Mouse (Mus musculus) cerebellum, adult 9-10 months (tissue): ENCODE measurements at regions not wholly inside any gene's neighbourhood (a gene's known extent, or its start where the extent isn't known, plus 50 kb on each side); places are given as distances from the start of the nearest gene placed in this dataset.

Experiments
- DNase-seq: peaks from one replicate; pipeline ENCODE4 v3.0.0; 2022

DNA sequence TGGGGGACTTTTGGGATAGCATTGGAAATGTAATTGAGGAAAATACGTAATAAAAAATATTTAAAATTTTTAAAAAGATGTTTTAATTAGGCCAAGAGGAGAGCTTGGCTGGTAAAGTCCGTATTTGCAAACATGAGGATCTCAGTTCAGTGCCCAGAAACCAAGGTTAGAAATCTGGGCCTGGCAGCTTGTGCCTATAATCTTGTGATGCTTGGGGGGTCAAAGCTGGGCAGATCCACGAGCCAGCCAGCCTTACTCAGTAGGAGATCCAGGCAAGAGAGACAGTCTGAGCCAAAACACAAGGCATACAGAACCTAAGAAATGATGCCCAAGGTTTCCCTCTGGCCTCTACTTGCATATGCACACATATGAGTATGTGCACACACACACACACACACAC lies 54.1 kb upstream of the Cxadr start:
- no peak for DNase-seq

GRCm38 (mm10) chr16:78242678-78243077 lies 58.6 kb upstream of the Cxadr start:
- no peak for DNase-seq

DNA sequence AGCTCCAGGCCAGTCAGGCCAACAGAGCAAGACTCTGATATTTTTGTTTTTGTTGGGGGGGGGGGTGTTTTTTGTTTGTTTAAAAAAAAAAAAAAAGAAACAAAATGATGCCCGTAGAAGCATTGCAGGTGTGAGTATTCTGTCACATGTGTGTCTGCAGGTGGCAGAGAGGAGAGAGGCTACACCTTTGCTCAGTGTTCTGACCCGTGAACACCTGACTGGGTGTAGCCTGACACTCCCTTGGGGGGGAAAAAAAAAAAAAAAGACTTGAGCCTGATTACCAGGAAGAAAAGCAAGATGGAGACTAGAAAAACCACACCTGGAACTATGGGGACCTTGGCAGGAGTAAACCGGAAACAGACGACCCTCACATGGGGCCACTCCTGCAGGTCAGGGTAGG lies 61.1 kb upstream of the Cxadr start:
- no peak for DNase-seq

DNA sequence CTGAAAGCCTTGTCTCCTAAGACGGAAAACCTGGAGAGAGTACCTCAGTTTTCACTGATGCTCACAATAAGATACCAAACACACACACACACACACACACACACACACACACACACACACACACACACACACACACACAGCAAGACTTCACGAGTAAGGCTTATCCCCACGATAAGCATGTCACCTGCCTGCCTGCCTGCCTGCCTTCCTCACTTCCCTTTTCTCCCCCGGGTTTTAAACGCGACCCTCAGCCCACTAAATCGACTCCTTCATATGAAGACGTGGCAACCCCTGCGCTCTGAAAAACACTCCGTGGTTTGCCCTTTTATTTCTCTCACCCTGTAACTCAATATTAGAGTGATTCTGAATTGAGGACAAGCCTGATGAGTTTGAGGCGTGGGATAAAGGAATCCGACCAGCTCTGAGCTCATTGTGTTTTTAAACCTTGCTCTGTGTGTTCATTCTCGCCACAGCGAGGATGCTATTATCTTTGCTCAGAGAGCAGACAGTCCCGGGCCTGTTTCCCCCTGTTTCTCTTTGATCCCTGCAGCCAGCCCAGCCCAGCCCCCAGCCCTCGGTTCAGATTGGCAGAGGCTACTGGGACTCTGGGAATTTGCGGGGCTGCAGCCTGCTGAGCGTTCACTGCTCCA lies 63.1 kb upstream of the Cxadr start:
- DNase-seq = peak; percentile 10

GRCm38 (mm10) chr16:78237641-78238051 lies 63.6 kb upstream of the Cxadr start:
- no peak for DNase-seq

GRCm38 (mm10) chr16:78236746-78237640 lies 64.3 kb upstream of the Cxadr start:
- no peak for DNase-seq

DNA sequence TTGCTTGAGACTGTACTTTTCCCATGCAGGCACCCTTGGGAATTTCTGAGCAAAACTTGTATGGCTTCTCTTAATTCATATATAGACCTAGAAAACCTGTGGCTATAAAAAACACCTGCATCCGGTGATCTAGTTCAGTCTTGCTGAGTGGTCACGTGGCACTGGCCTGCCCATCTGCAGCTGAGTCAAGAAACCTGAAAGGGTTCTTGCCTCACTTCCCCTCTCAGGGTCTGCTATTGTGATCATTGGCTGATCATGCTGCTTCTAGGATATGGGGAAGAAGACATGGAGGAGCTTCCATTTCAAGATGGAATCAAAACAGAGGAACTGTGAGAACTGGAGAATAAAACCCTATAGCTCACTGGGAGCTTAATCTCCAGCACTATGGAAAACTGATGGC lies 69.1 kb upstream of the Cxadr start:
- DNase-seq = no peak

DNA sequence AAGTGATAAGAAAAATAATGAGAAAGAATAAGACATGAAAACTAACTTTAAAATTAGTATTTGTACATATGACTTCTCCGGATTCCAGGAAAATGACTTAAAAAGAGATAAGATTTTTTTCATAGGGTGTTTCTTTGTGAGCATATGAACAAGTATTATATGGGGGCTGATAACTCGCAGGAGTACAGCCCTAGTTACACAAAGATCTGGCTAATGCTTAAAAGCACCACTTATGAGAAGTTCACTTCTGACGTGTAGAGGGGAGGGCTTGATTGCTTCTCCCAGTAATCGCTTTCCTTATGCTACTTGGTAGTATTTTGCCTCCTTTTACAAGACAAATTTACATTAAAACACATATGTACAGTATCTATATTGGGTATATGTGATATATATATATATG lies 72.3 kb upstream of the Cxadr start:
- DNase-seq = no peak

- DNase-seq = no peak
Observed at GRCm38 (mm10) chr16:78222377-78222776, 78.9 kb upstream of the Cxadr start.

DNA sequence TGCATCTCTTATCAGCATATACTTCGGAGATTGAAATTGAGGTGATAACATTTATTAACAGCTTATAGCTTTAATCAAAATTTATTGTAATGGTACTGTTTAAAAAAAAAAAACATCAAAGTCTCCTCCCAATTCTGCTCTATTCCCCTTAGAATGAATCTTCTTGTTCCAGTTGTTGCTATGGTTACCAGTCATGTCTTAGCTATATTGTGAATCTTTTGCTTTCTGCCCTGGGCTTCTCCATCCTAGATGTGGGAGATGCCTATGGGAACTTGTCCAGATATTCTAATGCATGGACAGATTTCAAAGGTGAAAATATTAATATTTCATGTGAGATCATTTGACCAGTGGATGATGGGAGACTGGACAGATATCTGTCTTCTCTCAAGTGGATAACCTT lies 79.5 kb upstream of the Cxadr start:
- no peak for DNase-seq

DNA sequence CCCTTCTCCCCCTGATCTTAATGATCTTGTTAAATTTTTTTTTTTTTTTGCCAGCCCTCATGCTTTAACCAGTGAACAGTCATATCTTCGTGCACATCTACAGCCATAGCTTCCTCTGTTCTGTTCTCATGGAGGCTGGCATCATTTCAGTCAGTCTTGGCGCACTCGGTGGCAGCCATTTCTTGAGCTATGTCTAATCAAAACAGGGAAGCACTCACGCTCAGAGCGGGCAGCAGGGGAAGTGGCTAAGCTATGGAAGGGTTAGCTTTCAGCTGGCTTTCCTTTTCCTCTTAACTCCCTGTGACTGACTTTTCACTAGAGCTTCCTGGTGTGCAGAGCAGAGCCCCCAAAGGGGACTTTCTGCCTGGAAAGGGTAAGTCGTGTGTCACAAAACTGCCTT lies 83.7 kb upstream of the Cxadr start:
- DNase-seq = no peak

- DNase-seq = no peak
Observed at GRCm38 (mm10) chr16:78216752-78217351, 84.4 kb upstream of the Cxadr start.

- no peak for DNase-seq
Observed at GRCm38 (mm10) chr16:78211687-78212086, 89.6 kb upstream of the Cxadr start.

DNA sequence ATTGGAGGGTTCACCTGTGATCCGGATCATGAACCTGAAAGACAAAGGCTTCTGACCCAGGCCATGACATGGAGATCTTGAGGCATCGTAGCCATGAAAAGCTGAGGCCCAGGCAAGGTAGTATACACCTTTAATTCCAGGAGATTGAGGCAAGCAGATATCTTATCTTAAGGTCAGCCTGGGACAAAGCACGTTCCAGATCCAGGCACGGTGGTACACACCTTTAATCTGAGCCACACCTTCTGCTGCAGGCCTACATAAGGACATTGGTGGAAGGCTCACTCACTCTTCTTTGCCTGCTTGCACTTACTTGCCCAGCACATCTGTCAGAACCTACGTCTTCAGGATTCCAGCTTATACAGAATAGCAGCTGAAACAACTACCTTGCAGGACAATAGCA lies 93.0 kb upstream of the Cxadr start:
- no peak for DNase-seq

GRCm38 (mm10) chr16:78204332-78204731 lies 97.0 kb upstream of the Cxadr start:
- DNase-seq = no peak

DNA sequence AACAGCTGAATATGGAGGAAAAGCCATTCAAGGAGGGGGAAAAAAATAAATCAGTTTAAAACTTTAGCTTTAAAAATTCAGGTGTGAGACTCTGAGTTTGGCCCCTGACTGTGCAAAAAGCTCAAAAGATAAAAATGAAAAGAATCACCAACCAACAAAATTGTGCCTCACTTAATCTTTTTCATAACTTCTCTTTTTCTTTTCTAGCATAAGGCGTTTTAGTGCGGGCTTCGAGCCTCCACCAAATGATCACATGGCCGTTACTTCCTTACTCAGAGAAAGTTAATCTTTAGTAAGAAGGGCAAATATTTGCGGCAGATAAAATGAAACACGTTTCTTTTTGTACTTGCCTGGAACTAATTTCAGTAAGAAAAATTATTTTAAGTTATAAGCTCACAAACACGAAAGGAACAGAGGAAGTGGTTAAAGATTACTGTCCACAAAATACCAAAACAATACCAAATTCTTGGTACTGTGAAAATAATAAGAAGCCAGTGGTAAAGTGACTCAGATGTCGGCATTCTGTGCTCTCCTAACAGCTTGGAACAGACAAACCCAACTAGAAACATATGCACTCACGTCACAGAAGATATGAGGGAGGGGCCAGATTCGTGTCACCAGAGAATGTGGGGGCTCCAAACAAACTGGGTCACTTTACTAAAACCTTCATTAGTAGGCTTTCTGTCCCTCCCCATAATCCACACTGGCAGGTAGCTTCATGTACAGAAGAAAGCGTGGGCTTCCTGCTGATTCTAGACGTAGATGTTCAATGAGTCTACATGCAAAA lies 101.1 kb upstream of the Cxadr start:
- no peak for DNase-seq

DNA sequence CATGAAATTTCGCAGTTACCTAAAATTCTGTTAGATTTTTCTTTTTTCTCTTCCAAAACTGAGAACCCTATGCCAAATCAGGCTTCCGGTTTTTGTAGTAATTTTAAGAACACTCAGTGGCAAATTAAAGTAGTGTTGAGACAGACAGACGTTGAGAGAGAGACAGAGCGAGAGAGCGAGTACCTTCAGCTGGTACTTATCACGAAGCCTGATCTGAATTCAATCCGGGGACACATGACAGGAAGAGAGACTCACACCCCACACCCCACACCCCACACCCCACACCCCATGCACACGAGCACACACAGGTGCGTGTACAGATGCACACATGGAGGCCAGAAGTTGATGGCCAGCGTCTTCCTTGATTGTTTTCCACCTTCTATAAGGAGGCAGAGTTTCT lies 102.0 kb upstream of the Cxadr start:
- DNase-seq = no peak

DNA sequence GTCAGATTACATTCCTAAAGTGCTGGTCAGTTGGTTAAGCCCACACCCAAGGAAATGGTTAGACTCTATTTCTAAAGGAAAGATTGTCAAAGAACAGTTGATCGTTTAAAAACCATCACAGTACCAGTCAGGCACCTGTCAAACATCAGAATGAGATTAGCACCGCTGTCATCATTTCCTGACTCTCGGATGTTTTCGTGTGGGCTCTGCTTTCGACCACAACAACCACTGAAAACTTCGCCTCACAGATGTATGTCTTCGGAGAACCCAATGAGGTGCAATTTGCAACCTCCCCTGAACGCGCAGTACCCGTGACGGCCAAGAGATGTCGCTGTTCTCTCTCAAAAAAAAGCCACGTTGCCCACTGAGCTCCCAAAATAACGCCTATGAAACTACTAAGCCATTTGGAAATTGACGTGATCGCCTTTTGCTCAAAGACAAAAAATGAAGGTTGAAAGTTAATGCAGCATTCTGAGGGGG lies 102.6 kb upstream of the Cxadr start:
- DNase-seq = peak; percentile 44

DNA sequence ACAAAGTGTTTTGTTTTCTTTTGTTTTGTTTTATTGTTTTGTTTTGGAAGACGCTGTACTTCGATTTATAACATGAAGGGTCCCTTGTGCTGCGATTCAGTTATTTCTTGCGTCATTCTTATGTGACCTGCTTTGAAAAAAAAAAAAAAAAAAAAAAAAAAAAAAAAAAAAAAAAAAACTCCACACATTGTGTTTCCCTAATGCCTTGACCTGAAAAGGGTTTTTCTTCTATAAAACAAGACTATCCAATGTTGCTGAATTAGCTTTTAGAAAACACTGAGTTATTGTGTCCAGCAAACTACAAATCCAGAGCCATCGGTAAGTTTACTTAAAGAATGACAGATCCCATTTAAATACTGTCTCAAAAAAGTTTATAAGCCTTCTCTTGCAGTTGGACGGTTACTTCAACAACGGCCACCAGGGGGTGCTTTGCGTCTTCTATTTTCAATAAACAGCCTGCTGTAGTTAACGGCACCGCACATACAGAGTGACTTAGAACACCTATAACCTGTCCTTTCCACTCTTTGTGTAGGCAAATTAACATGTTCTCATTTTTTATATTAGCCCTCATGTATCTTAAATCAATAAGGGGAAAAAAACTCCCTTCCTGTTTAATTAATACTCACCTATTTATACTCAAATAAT lies 103.9 kb upstream of the Cxadr start:
- peak; percentile 71 for DNase-seq

GRCm38 (mm10) chr16:78170627-78171605 lies 130.4 kb upstream of the Cxadr start:
- no peak for DNase-seq

DNA sequence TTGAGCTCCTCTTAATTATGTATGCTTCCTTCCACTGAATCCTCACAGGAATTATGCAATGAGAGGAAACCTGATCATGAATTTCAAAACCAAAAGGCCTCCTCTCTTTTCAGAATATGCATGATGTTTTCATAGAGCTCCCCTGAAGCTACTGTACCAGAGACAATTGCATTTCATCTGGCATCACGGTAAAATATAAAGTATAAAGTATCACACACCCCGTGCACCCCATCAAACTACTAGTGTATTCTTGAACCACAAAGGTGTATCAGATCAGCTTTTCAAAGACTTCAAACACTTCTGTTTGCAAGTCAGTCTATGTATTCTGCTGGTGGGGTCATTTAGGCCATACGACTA lies 144.4 kb upstream of the Cxadr start:
- no peak for DNase-seq
